Mouse (Mus musculus): ENCODE data around the gene Itgal. TPM values are rescaled to one million over a fixed set of nuclear protein-coding genes. Genes with fewer than 3 reads are reported as not detected.

Itgal gene
- 0.16 TPM for polyA plus RNA-seq (2014; fragmentation: Illumina TruSeq; extraction: RNeasy Lipid Tissue Mini Kit (QIAGEN cat#74804); ENCODE audit: low read depth, low replicate concordance)

GRCm38 (mm10) chr7:127296098-127296497 is at the start of gene Itgal:
Gene Itgal (plus strand): TSS chr7:127296260.

GRCm38 (mm10) chr7:127260309-127261111 is 35.5 kb upstream of the Itgal start, which contains the start of gene Dctpp1:
Gene Dctpp1 (minus strand): TSS chr7:127260709.

GRCm38 (mm10) chr7:127273925-127274789 is 21.9 kb upstream of the Itgal start, which contains the start of gene Sephs2:
Gene Sephs2 (minus strand): TSS chr7:127274055.

GRCm38 (mm10) chr7:127345512-127346325 is 49.7 kb downstream of the Itgal start, which contains the start of gene Zfp768:
Gene Zfp768 (minus strand): TSS chr7:127345589.

GRCm38 (mm10) chr7:127375271-127376245 is 79.5 kb downstream of the Itgal start, which contains the start of gene Zfp747:
Gene Zfp747 (minus strand): TSS chr7:127376050.

Other genes with a start within 250 kb of the Itgal start
- not detected for gene Zg16, start 208.9 kb upstream of the Itgal start, polyA plus RNA-seq (2014; fragmentation: Illumina TruSeq; extraction: RNeasy Lipid Tissue Mini Kit (QIAGEN cat#74804); ENCODE audit: low read depth, low replicate concordance)
- gene AI467606, start 204.9 kb upstream of the Itgal start, polyA plus RNA-seq (2014; fragmentation: Illumina TruSeq; extraction: RNeasy Lipid Tissue Mini Kit (QIAGEN cat#74804); ENCODE audit: low read depth, low replicate concordance), result 0.73 TPM
- 22.6 TPM for gene Qprt, start 174.0 kb upstream of the Itgal start, polyA plus RNA-seq (2014; fragmentation: Illumina TruSeq; extraction: RNeasy Lipid Tissue Mini Kit (QIAGEN cat#74804); ENCODE audit: low read depth, low replicate concordance)
- gene Spn, start 158.4 kb upstream of the Itgal start, polyA plus RNA-seq (2014; fragmentation: Illumina TruSeq; extraction: RNeasy Lipid Tissue Mini Kit (QIAGEN cat#74804); ENCODE audit: low read depth, low replicate concordance), result 0.65 TPM
- gene Cd2bp2, start 100.2 kb upstream of the Itgal start, polyA plus RNA-seq (2014; fragmentation: Illumina TruSeq; extraction: RNeasy Lipid Tissue Mini Kit (QIAGEN cat#74804); ENCODE audit: low read depth, low replicate concordance), result 11.2 TPM
- gene Tbc1d10b, start 87.8 kb upstream of the Itgal start, polyA plus RNA-seq (2014; fragmentation: Illumina TruSeq; extraction: RNeasy Lipid Tissue Mini Kit (QIAGEN cat#74804); ENCODE audit: low read depth, low replicate concordance), result 1.9 TPM
- not detected for gene Mylpf, start 87.4 kb upstream of the Itgal start, polyA plus RNA-seq (2014; fragmentation: Illumina TruSeq; extraction: RNeasy Lipid Tissue Mini Kit (QIAGEN cat#74804); ENCODE audit: low read depth, low replicate concordance)
- gene Zfp553, start 63.2 kb upstream of the Itgal start, polyA plus RNA-seq (2014; fragmentation: Illumina TruSeq; extraction: RNeasy Lipid Tissue Mini Kit (QIAGEN cat#74804); ENCODE audit: low read depth, low replicate concordance), result 1.3 TPM
- not detected for gene Sept1, start 63.1 kb upstream of the Itgal start, polyA plus RNA-seq (2014; fragmentation: Illumina TruSeq; extraction: RNeasy Lipid Tissue Mini Kit (QIAGEN cat#74804); ENCODE audit: low read depth, low replicate concordance)
- gene Zfp771, start 52.0 kb upstream of the Itgal start, polyA plus RNA-seq (2014; fragmentation: Illumina TruSeq; extraction: RNeasy Lipid Tissue Mini Kit (QIAGEN cat#74804); ENCODE audit: low read depth, low replicate concordance), result not detected
- gene Dctpp1, start 35.6 kb upstream of the Itgal start, polyA plus RNA-seq (2014; fragmentation: Illumina TruSeq; extraction: RNeasy Lipid Tissue Mini Kit (QIAGEN cat#74804); ENCODE audit: low read depth, low replicate concordance), result not detected
- 208 TPM for gene Sephs2, start 22.2 kb upstream of the Itgal start, polyA plus RNA-seq (2014; fragmentation: Illumina TruSeq; extraction: RNeasy Lipid Tissue Mini Kit (QIAGEN cat#74804); ENCODE audit: low read depth, low replicate concordance)
- 4.7 TPM for gene Zfp768, start 49.3 kb downstream of the Itgal start, polyA plus RNA-seq (2014; fragmentation: Illumina TruSeq; extraction: RNeasy Lipid Tissue Mini Kit (QIAGEN cat#74804); ENCODE audit: low read depth, low replicate concordance)
- gene Zfp747, start 79.8 kb downstream of the Itgal start, polyA plus RNA-seq (2014; fragmentation: Illumina TruSeq; extraction: RNeasy Lipid Tissue Mini Kit (QIAGEN cat#74804); ENCODE audit: low read depth, low replicate concordance), result 1.6 TPM
- 0.97 TPM for gene 9130019O22Rik, start 90.9 kb downstream of the Itgal start, polyA plus RNA-seq (2014; fragmentation: Illumina TruSeq; extraction: RNeasy Lipid Tissue Mini Kit (QIAGEN cat#74804); ENCODE audit: low read depth, low replicate concordance)
- gene E430018J23Rik, start 97.4 kb downstream of the Itgal start, polyA plus RNA-seq (2014; fragmentation: Illumina TruSeq; extraction: RNeasy Lipid Tissue Mini Kit (QIAGEN cat#74804); ENCODE audit: low read depth, low replicate concordance), result 0.69 TPM
- 2.5 TPM for gene Zfp764, start 110.6 kb downstream of the Itgal start, polyA plus RNA-seq (2014; fragmentation: Illumina TruSeq; extraction: RNeasy Lipid Tissue Mini Kit (QIAGEN cat#74804); ENCODE audit: low read depth, low replicate concordance)
- 0.89 TPM for gene Zfp688, start 125.8 kb downstream of the Itgal start, polyA plus RNA-seq (2014; fragmentation: Illumina TruSeq; extraction: RNeasy Lipid Tissue Mini Kit (QIAGEN cat#74804); ENCODE audit: low read depth, low replicate concordance)
- 0.89 TPM for gene Zfp689, start 152.9 kb downstream of the Itgal start, polyA plus RNA-seq (2014; fragmentation: Illumina TruSeq; extraction: RNeasy Lipid Tissue Mini Kit (QIAGEN cat#74804); ENCODE audit: low read depth, low replicate concordance)
- 10.5 TPM for gene Prr14, start 163.4 kb downstream of the Itgal start, polyA plus RNA-seq (2014; fragmentation: Illumina TruSeq; extraction: RNeasy Lipid Tissue Mini Kit (QIAGEN cat#74804); ENCODE audit: low read depth, low replicate concordance)
- 6.2 TPM for gene Fbrs, start 182.9 kb downstream of the Itgal start, polyA plus RNA-seq (2014; fragmentation: Illumina TruSeq; extraction: RNeasy Lipid Tissue Mini Kit (QIAGEN cat#74804); ENCODE audit: low read depth, low replicate concordance)
- gene Srcap, start 215.7 kb downstream of the Itgal start, polyA plus RNA-seq (2014; fragmentation: Illumina TruSeq; extraction: RNeasy Lipid Tissue Mini Kit (QIAGEN cat#74804); ENCODE audit: low read depth, low replicate concordance), result 7.5 TPM
- gene Gm42715, start 223.3 kb downstream of the Itgal start, polyA plus RNA-seq (2014; fragmentation: Illumina TruSeq; extraction: RNeasy Lipid Tissue Mini Kit (QIAGEN cat#74804); ENCODE audit: low read depth, low replicate concordance), result 4.0 TPM

All from kidney, adult 10 weeks (tissue).